Comparison of ENCODE assay signal across 9 mouse cellular contexts in genomic region chr5:26282282-26282681, GRCm38 (mm10). TPM values are rescaled to one million over a fixed set of nuclear protein-coding genes. Genes with fewer than 3 reads are reported as not detected.
DNase-seq lines count a peak whose midpoint lies in the region; ATAC-seq and TF ChIP-seq lines count a peak whose summit lies in the region.
"Had no signal": no experiment of that assay in that cellular context is flagged by ENCODE, and none has a peak within 500 bp of the region (broad histone marks: within the 10 kb centered on the region; RNA-seq: fewer than 3 reads in every experiment).

No protein-coding gene starts in this region.

- peak; percentile 66 for DNase-seq in ES-E14 (ENCODE audit: low read depth, low spot score)
- peak; percentile 56 for DNase-seq in adrenal gland, adult 2 months
- DNase-seq in embryo, embryonic 11 days: peak; percentile 83
- peak; percentile 90 for DNase-seq in hindbrain, postnatal 0 days (ENCODE audit: low spot score)
- DNase-seq in layer of hippocampus, postnatal 14 days (ENCODE audit: low spot score in 2 of 2): peak; percentile 66 to 74
- DNase-seq in midbrain, embryonic 10.5 days (ENCODE audit: low spot score): peak; percentile 69
- DNase-seq in right cerebral cortex, postnatal 4 days: peak; percentile 80
- DNase-seq in B cell, adult 2 months: no peak

- no peaks in the 10 kb centered on the region for H3K27me3 ChIP-seq in hindbrain, postnatal 0 days (ENCODE audit: insufficient read depth, low read length)
- no peaks in the 10 kb centered on the region for H3K27me3 ChIP-seq in midbrain, embryonic 10.5 days (ENCODE audit: low read depth, poor library complexity, severe bottlenecking)

- no peaks in the 10 kb centered on the region for H3K9me3 ChIP-seq in ES-E14 (ENCODE audit: control insufficient read depth, insufficient read depth, low read depth, low read length)
- no peaks in the 10 kb centered on the region for H3K9me3 ChIP-seq in hindbrain, postnatal 0 days (ENCODE audit: low read length)
- no peaks in the 10 kb centered on the region for H3K9me3 ChIP-seq in midbrain, embryonic 10.5 days (replicated peaks)

- no peaks in the 10 kb centered on the region for H3K4me1 ChIP-seq in ES-E14 (ENCODE audit: control insufficient read depth in 2 of 2, insufficient read depth in 2 of 2, low read length in 2 of 2, poor library complexity in 1 of 2)
- no peaks in the 10 kb centered on the region for H3K4me1 ChIP-seq in hindbrain, postnatal 0 days (ENCODE audit: insufficient read depth, low read length)
- H3K4me1 ChIP-seq in midbrain, embryonic 10.5 days: no peaks in the 10 kb centered on the region

- in situ Hi-C loops in ES-E14 (cut with MboI; ENCODE audit: low sequenced_read_pairs in 2 of 2, unreplicated experiment in 2 of 2): loop anchor here in 1 of 2 experiments (10.0 kb wide), 1 partner anchor 753 kb away; no protein-coding TSS in a partner anchor

- 7% methylated on average over 4 of the region's 4 CpGs for WGBS in hindbrain, postnatal 0 days
- 8% methylated on average over 4 of the region's 4 CpGs for WGBS in midbrain, embryonic 10.5 days

- TF ChIP-seq CTCF in hindbrain, postnatal 0 days (IDR thresholded peaks at IDR 0.05; ENCODE audit: low read depth): peak; percentile 96

- H3K4me3 ChIP-seq in ES-E14 (ENCODE audit: insufficient read depth in 1 of 2, low read depth in 1 of 2, low read length in 2 of 2, poor library complexity in 1 of 2, severe bottlenecking in 1 of 2): no peak overlapping the region
- no peak overlapping the region for H3K4me3 ChIP-seq in hindbrain, postnatal 0 days (ENCODE audit: low read length)
- no peak overlapping the region for H3K4me3 ChIP-seq in midbrain, embryonic 10.5 days

- no peak overlapping the region for H3K27ac ChIP-seq in ES-E14 (ENCODE audit: insufficient read depth, low read depth, low read length, poor library complexity, severe bottlenecking)
- H3K27ac ChIP-seq in hindbrain, postnatal 0 days: no peak overlapping the region
- no peak overlapping the region for H3K27ac ChIP-seq in midbrain, embryonic 10.5 days (replicated peaks)

- ATAC-seq in hindbrain, postnatal 0 days: peak; percentile 69; the same call in 1 of the 2 replicates

- no peak overlapping the region for H3K9ac ChIP-seq in ES-E14 (ENCODE audit: insufficient read depth, low read depth, low read length, poor library complexity, severe bottlenecking)
- no peak overlapping the region for H3K9ac ChIP-seq in hindbrain, postnatal 0 days (replicated peaks; ENCODE audit: low read length)

- H3K4me2 ChIP-seq in hindbrain, postnatal 0 days (ENCODE audit: low read depth, low read length): no peak overlapping the region

- no peaks in the 10 kb centered on the region for H3K36me3 ChIP-seq in ES-E14 (ENCODE audit: control insufficient read depth, insufficient read depth, low read length, poor library complexity, severe bottlenecking)
- H3K36me3 ChIP-seq in hindbrain, postnatal 0 days (ENCODE audit: insufficient read depth, low read length): no peaks in the 10 kb centered on the region
- H3K36me3 ChIP-seq in midbrain, embryonic 10.5 days: no peaks in the 10 kb centered on the region

TF ChIP-seq in ES-E14, 5 proteins besides CTCF, POLR2A, EP300 and RAD21:
- no peak for TF ChIP-seq ZNF384 (IDR thresholded peaks at IDR 0.05; ENCODE audit: low read depth, low read length)
- TF ChIP-seq MAFK (IDR thresholded peaks at IDR 0.05; ENCODE audit: insufficient read depth, low read depth, low read length): no peak
- no peak for TF ChIP-seq CHD2 (IDR thresholded peaks at IDR 0.05; ENCODE audit: low read depth, low read length)
- no peak for TF ChIP-seq HCFC1 (IDR thresholded peaks at IDR 0.05; ENCODE audit: borderline replicate concordance, insufficient read depth, low read length)
- peak; percentile 97 for TF ChIP-seq ZC3H11A (IDR thresholded peaks at IDR 0.05; ENCODE audit: borderline replicate concordance, low read depth, low read length)

RNA-seq across cellular contexts. Expression of gene Gm7361, which starts 24.8 kb away (rescaled TPM):
- not detected in 2 replicates for total RNA-seq in ES-E14 (2012; rRNA removed)
- total RNA-seq in adrenal gland, adult 2 months (2021): under 1 TPM; 0.21 to 0.23 TPM
- polyA plus RNA-seq in adrenal gland, adult 2 months (2012; rRNA removed): 0.09 and 0.10 TPM in 2 replicates
- 0.40 and 1.2 TPM in 2 replicates for total RNA-seq in hindbrain, postnatal 0 days (2014; rRNA removed)
- 0.24 and 0.34 TPM in 2 replicates for polyA plus RNA-seq in hindbrain, postnatal 0 days (2015; fragmentation: Nextera tagmentation; extraction: Ambion mirVana)
- under 1 TPM; 0.36 to 0.39 TPM for total RNA-seq in layer of hippocampus, postnatal 14 days (2021)
- 0.05 TPM in 1 of 2 replicates, not detected in the other for polyA plus RNA-seq in midbrain, embryonic 10.5 days (2016; fragmentation: Nextera tagmentation; extraction: Ambion mirVana)
- polyA plus RNA-seq: heart, embryonic 16.5 days had no signal

Comparison
In these comparisons a context has a peak if more than half of its experiments do, and no peak if none do; other contexts are left out.
1. DNase-seq: peak in ES-E14 (single experiment), adrenal gland, adult 2 months (single experiment), embryo, embryonic 11 days (single experiment), hindbrain, postnatal 0 days (single experiment), layer of hippocampus, postnatal 14 days (2 of 2), midbrain, embryonic 10.5 days (single experiment) and right cerebral cortex, postnatal 4 days (single experiment); none in B cell, adult 2 months (0 of 2).